Mouse (Mus musculus): ENCODE data around the gene Arhgdia.

- TF ChIP-seq POLR2A (IDR thresholded peaks at IDR 0.05; ENCODE audit: low read depth, low read length) = no peak; the same call in 1 of the 2 replicates
- no peak for TF ChIP-seq TCF12 (IDR thresholded peaks at IDR 0.05; ENCODE audit: low read depth, low read length)
- no peak for TF ChIP-seq POLR2AphosphoS2 (IDR thresholded peaks at IDR 0.05; ENCODE audit: low read depth, low read length)
- no peak for TF ChIP-seq USF1 (IDR thresholded peaks at IDR 0.05; ENCODE audit: low read depth, low read length)
- TF ChIP-seq CTCF (conservative IDR thresholded peaks at IDR 0.05 in 1 of 2, IDR thresholded peaks at IDR 0.05 in 1 of 2; ENCODE audit: low read depth in 2 of 2, low read length in 2 of 2) = no peak
- no peak for TF ChIP-seq KAT2A (IDR thresholded peaks at IDR 0.05; ENCODE audit: insufficient replicate concordance, low read length)
- TF ChIP-seq SIN3A (IDR thresholded peaks at IDR 0.05; ENCODE audit: low read length) = no peak
- TF ChIP-seq EP300 (IDR thresholded peaks at IDR 0.05; ENCODE audit: low read length) = no peak
- no peak for TF ChIP-seq TBP (conservative IDR thresholded peaks at IDR 0.05; ENCODE audit: low read depth, low read length)
- no peak for TF ChIP-seq BHLHE40 (IDR thresholded peaks at IDR 0.05; ENCODE audit: low read depth, low read length)
- no peak for TF ChIP-seq RCOR1 (conservative IDR thresholded peaks at IDR 0.05; ENCODE audit: low read depth, low read length)
- no peak for TF ChIP-seq MAX (IDR thresholded peaks at IDR 0.05; ENCODE audit: low read length)
- TF ChIP-seq UBTF (IDR thresholded peaks at IDR 0.05; ENCODE audit: low read depth, low read length) = no peak
- peak; percentile 73 for TF ChIP-seq ZNF384 (IDR thresholded peaks at IDR 0.05; ENCODE audit: low read depth, low read length)
These were observed 6.4 kb downstream of the Arhgdia start for GRCm38 (mm10) chr11:120575046-120575445.
